Mouse (Mus musculus): ENCODE measurements at regions not wholly inside any gene's neighbourhood (a gene's known extent, or its start where the extent isn't known, plus 50 kb on each side); places are given as distances from the start of the nearest gene placed in this dataset.
"Not testable (repeated sequence)": the region's sequence is repeated elsewhere in the genome, so short reads cannot be mapped to it uniquely, and the experiment has no call there.

DNA sequence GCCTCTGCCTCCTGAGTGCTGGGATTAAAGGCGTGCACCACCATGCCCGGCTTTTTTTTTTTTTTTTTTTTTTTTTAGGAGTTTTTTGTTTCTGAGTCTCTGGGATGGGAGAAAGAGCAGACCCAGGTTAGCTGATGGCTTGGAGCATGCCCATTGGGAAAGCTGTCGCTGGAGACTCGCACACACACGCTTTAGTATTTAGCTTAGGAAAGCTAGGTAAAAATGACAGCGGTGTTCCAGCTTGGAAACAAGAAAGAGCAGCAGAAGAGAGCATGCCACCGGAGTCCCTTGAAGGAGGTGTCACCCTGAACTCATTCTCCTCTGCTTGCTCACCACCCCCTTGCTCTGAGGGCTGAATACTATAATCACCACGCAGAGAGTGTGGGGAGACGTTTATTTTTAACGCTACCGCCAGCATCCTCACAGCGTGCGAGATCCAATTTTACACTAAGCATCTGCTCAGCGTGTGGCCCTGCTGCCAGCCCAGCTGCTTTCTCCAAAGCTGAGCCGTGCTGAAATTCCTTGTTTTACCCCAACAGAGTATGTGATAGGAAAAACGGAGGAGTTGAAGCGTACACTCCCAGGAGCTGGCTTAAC is 95.9 kb upstream of the Map3k1 start:
- peak; percentile 67 to 76 for DNase-seq (ENCODE audit: low spot score in 2 of 2)

DNA sequence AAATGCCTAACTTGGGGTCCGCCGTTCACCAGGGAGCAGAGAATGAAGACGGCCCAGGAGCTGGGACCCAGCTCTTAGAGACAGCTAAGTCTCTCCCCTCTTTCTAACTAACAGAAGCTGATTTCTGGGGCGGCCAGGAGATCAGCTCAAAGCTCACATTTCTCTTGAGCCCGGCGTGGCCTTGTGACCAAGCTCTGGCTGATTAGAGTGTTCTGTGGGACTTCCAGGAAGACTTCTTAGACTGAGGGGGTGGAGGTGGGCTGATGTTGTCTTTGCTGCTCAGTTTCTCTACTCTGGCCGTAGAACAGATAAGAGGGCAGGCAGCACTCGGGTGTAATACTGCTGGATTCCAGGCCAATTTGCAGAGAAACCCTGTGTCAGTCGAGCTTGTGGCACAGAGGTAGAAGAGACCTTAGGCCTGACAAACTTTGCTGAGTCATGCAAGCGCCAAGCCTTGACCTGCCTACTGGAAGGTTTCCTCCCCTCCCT is 96.5 kb upstream of the Map3k1 start:
- DNase-seq (ENCODE audit: low spot score in 2 of 2), result no peak

DNA sequence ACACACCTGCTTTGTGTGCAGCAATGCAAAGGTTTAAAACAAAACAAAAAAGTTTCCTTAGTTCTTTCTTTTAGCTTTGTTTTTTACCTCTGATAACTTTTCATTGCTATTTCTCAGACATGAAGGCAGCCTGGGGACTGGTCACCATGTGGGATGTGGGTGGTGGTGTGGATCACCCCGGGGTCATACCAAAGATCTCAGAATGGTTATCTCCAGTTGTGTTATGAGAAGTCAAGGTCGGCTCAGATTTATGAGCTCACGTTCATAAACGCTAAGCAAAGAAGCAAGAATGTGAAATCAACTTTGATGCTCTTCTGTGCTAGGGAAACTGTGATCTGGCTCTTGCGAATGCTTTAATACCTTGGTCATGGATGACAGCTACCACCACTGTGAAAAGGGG is 102.3 kb upstream of the Map3k1 start:
- DNase-seq (ENCODE audit: low spot score in 2 of 2), result no peak

DNA sequence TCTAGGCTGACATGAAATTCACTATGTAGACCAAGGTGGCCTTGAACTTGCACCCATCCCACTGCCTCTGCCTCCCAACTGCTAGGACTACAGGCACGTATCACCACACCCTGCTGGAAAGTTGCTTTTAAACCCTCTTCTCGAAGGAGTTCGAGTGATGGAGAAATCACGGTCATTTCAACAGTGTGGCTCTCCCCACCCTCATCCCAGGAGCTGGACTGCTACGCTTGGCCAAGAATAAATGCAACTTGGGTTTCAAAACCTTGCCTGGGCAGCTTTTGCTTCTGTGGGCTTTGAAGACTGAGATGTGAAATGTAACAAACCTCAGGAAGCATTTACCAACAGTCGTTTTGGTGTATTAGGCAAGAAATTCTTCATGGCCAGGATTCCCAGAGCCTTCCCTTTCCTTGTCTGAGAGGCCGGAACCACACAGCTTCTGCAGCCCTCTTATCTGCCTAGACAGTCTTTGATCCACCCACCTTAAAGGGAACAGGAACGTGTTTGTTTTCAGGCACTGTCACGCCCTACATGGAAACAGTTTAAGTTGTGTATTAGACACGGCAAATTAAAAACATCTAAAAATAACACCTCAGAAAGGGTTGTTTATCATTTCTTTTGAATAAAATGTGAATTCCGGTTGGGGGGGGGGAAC is 103.0 kb upstream of the Map3k1 start:
- no peak for DNase-seq (ENCODE audit: low spot score in 2 of 2)

DNA sequence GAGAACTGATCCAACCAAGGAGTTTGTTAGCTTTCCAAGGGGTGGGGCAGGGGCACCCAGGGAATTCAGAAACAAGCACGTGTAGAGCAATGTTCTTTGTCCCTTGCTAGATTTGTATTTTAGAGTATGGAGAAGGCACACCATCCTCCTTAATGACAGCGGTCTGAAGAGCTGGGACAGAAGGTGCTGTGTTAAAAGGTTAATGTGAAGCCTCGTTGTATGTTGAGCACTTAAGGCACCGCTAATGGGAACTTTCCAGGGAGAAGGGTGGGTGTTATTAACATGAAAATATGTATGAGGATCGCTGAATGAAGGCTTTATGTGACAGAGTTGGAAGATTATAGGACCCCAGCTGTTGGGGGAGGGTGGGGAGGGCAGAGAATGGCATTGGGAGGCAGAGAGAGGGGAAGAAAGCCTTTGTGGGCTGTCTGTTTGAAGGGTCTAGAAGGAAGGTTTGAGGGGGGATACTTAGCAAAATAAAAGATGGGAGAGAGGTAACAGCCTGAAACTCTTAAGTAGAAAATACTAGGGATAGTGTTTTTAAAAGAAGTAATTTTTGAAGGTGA is 105.6 kb upstream of the Map3k1 start:
- DNase-seq (ENCODE audit: low spot score in 2 of 2), result no peak

DNA sequence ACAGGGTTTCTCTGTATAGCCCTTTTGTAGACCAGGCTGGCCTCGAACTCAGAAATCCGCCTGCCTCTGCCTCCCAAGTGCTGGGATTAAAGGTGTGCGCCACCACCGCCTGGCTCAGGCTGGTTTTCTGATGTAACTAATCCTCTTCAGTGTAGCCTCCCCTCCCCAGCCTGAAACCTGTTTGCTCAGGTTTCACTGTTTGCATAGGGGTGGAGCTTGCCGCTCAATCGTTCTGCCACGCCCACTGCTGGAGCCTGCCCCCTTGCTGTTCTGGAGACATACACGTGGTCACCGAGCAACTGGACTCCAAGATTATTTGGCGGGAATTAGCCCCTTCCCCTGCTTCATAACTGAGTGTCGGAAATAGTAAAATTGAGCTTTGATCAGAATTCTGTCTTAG is 110.6 kb upstream of the Map3k1 start:
- DNase-seq (ENCODE audit: low spot score in 2 of 2), result not testable (repeated sequence)

DNA sequence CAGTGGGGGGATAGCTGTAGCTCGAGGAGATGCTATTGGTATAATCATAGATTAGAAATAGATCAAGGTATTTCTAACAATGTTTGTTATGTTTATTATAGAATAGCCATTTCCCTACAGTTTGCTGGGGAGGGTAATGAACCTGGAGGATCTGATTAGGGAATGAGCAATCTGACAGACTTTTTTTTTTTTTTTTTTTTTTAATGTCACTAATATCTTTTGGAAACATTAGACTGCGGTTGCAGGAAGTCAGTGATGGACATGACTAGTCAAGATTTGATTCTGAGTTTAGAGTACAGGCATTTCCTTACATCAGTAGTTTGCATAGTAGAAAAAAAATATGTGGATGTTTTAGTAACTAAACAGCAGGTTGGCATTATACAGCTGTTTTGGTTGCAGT is 111.7 kb upstream of the Map3k1 start:
- DNase-seq (ENCODE audit: low spot score in 2 of 2), result no peak

DNA sequence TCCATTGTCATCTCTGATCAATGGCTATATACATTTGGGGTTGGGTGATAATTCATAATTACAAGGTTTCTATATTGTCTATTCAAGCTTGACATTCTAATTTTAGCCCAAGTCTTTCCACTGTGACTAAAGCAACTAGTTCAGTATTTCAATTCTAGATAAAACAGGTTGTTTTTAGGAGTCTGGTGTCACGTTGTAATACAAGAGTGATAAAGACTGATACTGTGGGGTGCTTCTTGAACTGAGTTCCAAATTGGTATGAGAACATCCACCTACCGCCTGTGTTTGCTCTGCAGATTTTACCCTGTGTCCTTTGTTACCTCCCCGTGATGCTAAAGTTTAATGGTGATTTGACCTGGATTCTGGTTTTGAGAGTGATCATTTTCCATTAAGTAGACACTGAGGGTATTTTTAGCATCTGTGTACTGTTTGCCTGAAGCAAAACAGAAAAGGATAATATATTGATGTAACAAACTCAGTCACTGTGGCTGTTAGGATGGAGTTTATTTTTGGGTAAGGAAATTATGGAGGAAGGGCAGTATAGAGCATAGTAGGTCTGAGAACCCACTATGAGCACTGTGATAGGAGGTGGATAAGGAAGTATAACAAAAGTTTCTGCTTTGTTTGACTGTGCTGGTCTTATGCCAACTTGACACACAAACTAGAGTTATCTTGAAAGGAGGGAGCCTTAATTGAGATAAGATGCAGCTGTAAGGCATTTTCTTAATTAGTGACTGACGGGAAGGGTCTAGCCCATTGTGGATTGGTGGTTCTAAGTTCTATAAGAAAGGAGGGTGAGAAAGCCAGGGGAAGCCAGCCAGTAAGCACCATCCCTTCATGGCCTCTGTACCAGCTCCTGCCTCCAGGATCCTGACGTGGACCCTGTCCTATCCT is 112.6 kb upstream of the Map3k1 start:
- DNase-seq (ENCODE audit: low spot score in 2 of 2), result no peak

DNA sequence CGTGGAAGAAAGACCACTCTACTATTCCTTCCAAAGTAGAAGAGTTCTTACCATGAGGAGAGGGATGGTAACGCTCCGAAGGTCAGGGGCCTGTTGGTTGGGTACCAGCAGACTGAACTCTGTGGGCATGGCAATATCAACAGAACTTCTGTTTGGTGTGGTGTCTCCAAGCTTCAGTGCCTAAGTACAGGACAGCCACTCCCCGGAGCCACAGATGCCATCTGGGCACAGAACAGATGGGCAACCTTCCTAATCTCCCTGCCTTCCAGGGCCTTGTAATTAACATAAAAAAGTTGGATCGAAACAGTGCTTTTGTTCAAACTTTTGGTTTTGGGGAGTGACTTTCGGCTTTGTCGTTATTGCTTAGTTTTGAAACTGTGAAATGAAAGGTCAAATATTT is 116.6 kb upstream of the Map3k1 start:
- no peak for DNase-seq (ENCODE audit: low spot score in 2 of 2)

DNA sequence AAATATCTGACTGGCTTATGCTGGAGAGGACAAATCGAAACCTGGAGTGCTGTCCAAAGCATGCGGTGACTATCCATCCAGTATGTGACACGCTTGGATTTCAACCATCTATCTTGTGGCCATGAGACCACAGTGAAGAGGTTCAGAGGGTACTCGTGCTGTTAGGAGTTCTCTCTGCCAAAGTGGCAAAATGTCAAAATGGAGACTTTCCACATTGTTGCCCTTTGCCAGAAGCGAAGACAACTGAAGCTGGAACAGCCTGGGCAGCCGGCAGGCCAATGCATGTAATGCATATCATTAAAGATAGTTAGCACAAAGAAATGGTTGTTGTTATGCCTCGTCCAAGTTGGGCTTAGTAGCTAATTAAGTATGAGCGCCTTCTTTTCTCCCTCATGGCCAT is 118.0 kb upstream of the Map3k1 start:
- DNase-seq (ENCODE audit: low spot score in 2 of 2), result no peak

DNA sequence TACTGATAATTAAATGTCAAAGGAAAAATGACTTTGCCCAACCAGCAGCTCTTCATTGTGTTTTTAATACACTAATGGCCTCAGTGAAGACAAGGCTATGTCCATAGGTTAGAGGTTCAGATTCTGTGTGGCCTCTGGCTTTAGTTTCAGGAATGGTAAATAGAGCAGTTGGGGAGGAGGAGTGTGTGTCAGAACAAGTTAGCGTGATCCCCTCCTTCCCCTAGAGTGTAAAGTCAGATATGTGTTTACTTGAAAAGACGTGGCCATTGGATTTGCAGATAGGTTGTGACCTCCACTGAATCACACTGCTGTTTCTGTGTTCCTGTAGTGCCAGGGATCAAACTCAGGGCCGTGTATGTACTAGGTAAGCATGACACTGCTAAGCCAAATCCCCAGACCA is 118.7 kb upstream of the Map3k1 start:
- DNase-seq (ENCODE audit: low spot score in 2 of 2), result no peak

DNA sequence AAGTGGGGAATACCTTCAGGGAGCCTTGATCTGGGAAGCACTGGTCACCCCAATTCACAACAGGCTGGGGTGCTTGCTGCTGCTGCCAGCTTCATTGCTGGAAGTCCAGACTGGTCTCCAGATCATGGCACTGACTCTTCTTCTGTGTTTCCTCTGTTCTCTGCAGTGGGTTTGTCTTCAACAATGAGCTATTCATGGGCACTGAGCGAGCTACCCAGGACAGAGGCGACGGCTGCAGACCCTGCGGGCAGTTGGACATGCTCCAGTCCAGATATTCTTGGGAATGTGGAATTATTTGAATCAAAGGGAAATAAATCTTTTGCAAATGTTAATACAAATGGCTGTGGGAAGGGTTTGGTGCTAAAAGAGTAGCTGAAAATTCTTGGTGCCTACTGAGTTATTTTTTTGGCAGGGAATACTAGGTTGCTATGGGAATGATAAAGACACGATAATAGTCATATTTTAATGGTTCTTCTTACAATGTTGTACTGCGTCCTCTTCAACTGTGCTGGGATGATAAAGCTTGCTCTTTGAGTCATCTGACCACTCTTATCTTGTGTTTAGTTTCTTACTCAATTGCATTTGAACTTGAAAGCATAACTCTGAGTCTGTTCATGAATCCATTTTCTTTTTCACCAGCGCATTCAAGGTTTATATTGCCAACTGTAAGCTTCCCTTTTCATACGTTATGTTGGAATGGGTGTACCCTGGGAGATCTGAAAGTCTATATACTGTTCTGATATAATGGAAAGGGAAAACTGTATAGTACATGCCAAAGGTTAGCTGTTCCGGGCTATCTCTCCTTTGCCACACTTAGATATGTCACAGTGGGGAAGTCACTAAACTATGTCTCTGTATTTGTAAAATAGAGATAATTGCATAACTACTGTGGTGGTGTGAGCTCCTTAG is 120.1 kb upstream of the Map3k1 start:
- no peak for DNase-seq (ENCODE audit: low spot score in 2 of 2)

DNA sequence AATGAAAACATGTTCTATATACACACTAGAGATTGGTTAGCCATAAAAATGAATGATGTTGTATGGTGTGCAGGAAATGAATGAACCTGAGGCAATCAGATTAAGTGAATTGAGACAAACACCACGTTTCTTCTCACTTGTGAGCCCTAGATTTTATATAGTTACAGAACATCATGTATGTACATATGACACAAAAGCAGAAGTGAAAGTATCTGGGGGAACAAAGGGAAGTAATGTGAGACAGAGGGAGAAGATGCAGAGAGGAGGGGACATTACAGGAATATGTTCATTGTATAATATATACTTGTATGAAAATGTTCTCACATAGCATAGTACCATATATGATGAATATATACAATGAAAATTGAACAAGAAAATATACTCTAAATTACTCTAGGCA is 121.1 kb upstream of the Map3k1 start:
- no peak for DNase-seq (ENCODE audit: low spot score in 2 of 2)

DNA sequence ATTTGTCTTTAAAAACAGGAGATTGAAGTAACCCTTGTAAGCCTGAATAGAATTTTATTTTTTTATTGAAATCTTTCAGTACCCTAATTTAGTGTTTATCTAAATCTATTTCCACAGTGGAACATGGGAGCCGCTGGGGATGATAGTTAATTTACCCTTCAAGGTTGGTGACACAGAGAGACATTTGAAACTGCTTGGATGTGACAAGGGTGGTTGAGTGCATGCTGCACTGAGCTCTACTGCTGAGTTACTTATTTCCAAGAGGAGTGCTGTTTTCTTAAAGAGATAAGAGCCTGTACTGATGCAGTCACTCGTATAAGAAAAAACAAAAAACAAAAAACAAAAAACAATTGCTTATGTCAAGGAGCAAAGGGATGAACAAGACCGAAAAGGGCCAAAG is 123.7 kb upstream of the Map3k1 start:
- no peak for DNase-seq (ENCODE audit: low spot score in 2 of 2)

DNA sequence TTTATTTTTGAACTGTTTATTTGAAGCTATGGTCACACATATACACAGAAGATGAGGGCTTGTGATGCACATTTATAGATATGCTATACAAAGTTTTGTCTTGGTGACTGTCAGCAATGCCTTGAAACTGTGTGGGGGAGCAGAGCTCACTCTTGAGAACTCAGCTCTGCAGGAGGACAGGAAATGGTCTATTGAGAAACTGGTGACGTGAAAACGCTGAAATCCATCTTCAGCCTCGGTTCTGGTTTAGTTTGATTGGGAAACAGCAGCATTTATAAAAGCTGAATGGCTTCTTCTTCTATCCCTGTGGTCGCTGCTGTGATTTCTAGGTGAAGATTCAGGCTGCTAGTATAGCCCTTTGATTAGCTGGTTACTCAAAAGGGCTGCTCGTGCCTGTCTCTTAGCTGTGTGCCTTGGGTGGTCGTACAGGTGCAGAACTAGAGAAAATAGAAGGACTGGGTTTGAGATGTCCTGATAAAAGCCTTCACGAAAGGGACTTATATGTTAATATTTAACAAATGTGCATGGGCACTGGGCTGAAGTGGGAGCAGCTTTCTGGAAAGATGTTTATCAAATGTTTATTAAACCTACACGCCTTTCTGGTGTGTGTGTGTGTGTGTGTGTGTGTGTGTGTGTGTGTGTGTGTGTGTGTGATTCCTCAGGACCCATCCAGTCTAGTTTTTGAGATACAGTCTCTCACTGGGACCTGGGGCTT is 124.9 kb upstream of the Map3k1 start:
- DNase-seq (ENCODE audit: low spot score in 2 of 2), result no peak

DNA sequence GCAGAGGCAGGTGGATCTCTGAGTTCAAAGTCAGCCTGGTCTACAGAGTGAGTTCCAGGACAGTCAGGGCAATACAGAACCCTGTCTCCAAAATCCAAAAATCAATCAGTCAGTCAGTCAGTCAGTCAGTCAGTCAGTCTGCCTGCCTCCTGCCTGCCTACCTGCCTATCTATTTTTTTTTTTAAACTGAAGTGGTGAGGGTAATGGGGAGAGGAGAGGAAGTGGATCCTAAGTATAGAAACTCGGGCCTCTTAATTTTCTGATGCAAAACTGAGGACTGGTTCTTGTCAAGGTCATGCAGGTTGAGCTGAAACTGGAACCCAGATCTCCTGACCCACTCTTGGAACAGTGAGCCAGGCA is 126.9 kb upstream of the Map3k1 start:
- no peak for DNase-seq (ENCODE audit: low spot score in 2 of 2)

DNA sequence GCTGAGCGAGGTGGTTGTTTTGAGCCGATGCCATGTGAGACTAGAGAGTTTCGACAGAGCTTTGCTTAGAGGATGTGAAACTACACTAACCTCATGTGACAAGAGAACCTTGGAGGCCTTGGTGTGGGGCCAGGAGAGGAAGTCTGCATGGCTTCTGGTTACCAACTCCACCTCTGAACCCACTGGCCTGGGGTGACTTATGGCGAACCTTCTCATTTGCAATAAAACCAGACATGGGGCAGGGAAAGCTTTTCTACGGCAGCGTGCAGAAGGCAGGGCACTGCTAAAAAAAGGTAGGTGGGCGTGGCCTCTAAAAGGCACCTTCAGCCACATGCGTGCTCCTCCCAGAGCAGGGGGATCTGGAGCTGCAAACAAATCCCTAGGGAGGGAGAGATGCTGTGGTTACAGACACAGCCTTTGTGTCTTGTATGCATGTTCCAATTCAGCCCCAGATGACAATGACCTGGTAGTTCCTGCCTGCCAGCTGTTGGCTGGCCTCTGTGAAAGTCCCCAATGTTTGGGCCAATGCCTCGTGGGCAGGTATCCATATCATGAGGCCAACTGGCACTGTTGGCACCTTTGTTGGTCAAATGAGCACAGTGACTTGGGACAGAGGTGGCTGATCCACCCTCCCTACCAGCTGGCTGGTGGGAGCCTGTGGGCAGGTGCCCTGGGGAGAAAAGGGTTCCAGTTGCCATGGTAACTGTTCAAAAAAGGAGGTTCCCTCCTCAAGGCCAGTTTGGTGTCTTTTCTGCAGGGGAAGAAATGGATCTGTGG is 127.5 kb upstream of the Map3k1 start:
- peak; percentile 31 to 44 for DNase-seq (ENCODE audit: low spot score in 2 of 2)

DNA sequence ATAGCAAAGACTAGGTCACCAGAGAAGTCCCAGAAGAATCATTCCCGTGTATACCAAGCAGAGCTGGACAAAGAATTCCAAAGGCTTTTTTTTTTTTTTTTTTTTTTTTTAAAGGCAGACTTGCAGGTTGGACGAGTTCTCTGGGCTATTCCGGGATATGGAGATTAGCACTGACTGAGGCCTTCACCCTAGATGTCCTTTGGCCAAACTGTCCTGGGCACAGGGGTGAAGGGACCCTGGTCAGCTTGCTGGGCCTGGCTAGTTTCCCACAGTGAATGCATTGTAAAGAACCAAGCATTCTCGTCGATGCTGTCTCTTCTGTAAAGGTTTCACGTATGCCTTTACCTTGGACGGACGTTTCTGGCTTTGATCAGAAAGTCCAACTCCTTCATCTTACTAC is 128.2 kb upstream of the Map3k1 start:
- no peak for DNase-seq (ENCODE audit: low spot score in 2 of 2)

DNA sequence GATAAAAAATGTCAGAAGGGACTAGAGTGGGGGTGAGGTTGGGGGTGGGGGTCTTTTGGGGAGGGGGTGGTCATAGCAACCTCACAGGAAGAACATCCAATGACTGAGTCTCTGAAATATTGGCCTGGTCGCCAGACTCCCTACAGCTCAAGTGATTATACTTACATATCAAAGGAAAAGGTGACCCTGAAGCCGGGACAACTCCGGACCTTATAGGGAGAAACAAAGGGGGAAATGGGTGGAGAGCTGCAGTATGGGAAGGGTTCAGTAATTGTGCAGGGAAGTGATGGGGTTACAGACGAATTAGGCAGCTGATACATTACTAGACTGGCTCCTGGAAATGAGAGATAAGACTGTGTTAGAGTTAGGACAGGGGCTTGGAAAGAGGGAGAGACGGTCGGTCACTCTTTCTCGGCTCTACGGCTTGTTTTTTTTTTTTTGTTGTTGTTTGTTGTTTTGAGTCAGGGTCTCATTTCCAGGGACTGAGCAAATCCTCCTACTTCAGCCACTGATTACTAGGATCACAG is 130.2 kb upstream of the Map3k1 start:
- no peak for DNase-seq (ENCODE audit: low spot score in 2 of 2)

Measured in layer of hippocampus, postnatal 10 days (tissue).